Mouse (Mus musculus): ENCODE measurements around the gene Psmb5.

Psmb5 gene

GRCm38 (mm10) chr14:54607226-54607625, 10.6 kb downstream of the Psmb5 start:
- no peak for TF ChIP-seq POU5F1 (IDR thresholded peaks at IDR 0.05; ENCODE audit: borderline replicate concordance, low read length)
- no peak for TF ChIP-seq NANOG (IDR thresholded peaks at IDR 0.05; ENCODE audit: borderline replicate concordance, low read length)
- no peak overlapping the region for H3K4me3 ChIP-seq (replicated peaks; ENCODE audit: low read length)
- H3K9me3 ChIP-seq (ENCODE audit: low read length), result no peaks in the 10 kb centered on the region
- H3K4me1 ChIP-seq (replicated peaks; ENCODE audit: low read depth, low read length), result peaks cover 51% of the 10 kb centered on the region
- H3K27me3 ChIP-seq (ENCODE audit: insufficient read depth, low read length), result no peaks in the 10 kb centered on the region
- H3K36me3 ChIP-seq (ENCODE audit: insufficient read depth, low read length), result peaks cover 23% of the 10 kb centered on the region

- H3K4me1 ChIP-seq (replicated peaks; ENCODE audit: low read depth, low read length), result peaks cover 52% of the 10 kb centered on the region
Observed at GRCm38 (mm10) chr14:54605752-54606321, 12.0 kb downstream of the Psmb5 start, which contains the start of gene 4931414P19Rik. TSS of gene 4931414P19Rik (minus strand) at chr14:54605993.

GRCm38 (mm10) chr14:54603686-54604085, 14.1 kb downstream of the Psmb5 start:
- peaks cover 6% of the 10 kb centered on the region; the same call in 1 of the 2 replicates for H3K36me3 ChIP-seq (ENCODE audit: insufficient read depth, low read length)
- H3K4me3 ChIP-seq (replicated peaks; ENCODE audit: low read length), result peak overlapping the region; percentile 86
- no peaks in the 10 kb centered on the region for H3K27me3 ChIP-seq (ENCODE audit: insufficient read depth, low read length)
- TF ChIP-seq CTCF (conservative IDR thresholded peaks at IDR 0.05; ENCODE audit: low read length) (no peak), POU5F1 (IDR thresholded peaks at IDR 0.05; ENCODE audit: borderline replicate concordance, low read length) (no peak), NANOG (IDR thresholded peaks at IDR 0.05; ENCODE audit: borderline replicate concordance, low read length) (no peak)
- H3K4me1 ChIP-seq (replicated peaks; ENCODE audit: low read depth, low read length), result peaks cover 35% of the 10 kb centered on the region
- H3K9me3 ChIP-seq (ENCODE audit: low read length), result no peaks in the 10 kb centered on the region

More at GRCm38 (mm10) chr14:54605752-54606321, 12.0 kb downstream of the Psmb5 start, which contains the start of gene 4931414P19Rik:
- Histone ChIP-seq H3K4me3 (replicated peaks; ENCODE audit: low read length) (peak within 1 kb of the TSS; percentile 60), H3K9me3 (ENCODE audit: low read length) (no peaks in the 10 kb centered on the region), H3K27me3 (ENCODE audit: insufficient read depth, low read length) (no peaks in the 10 kb centered on the region), H3K36me3 (ENCODE audit: insufficient read depth, low read length) (peaks cover 9% of the 10 kb centered on the region)
- TF ChIP-seq CTCF (conservative IDR thresholded peaks at IDR 0.05; ENCODE audit: low read length) (no peak), NANOG (IDR thresholded peaks at IDR 0.05; ENCODE audit: borderline replicate concordance, low read length) (no peak), POU5F1 (IDR thresholded peaks at IDR 0.05; ENCODE audit: borderline replicate concordance, low read length) (no peak)

- no peak for TF ChIP-seq CTCF (conservative IDR thresholded peaks at IDR 0.05; ENCODE audit: low read length)
- Histone ChIP-seq H3K4me3 (replicated peaks; ENCODE audit: low read length) (peak overlapping the region; percentile 86), H3K4me1 (replicated peaks; ENCODE audit: low read depth, low read length) (peaks cover 35% of the 10 kb centered on the region), H3K36me3 (ENCODE audit: insufficient read depth, low read length) (peaks cover 6% of the 10 kb centered on the region; the same call in 1 of the 2 replicates), H3K27me3 (ENCODE audit: insufficient read depth, low read length) (no peaks in the 10 kb centered on the region), H3K9me3 (ENCODE audit: low read length) (no peaks in the 10 kb centered on the region)
Observed at GRCm38 (mm10) chr14:54603038-54603654, 14.7 kb downstream of the Psmb5 start.

- H3K4me1 ChIP-seq (replicated peaks; ENCODE audit: low read depth, low read length), result peaks cover 33% of the 10 kb centered on the region
- no peaks in the 10 kb centered on the region for H3K9me3 ChIP-seq (ENCODE audit: low read length)
- no peaks in the 10 kb centered on the region for H3K27me3 ChIP-seq (ENCODE audit: insufficient read depth, low read length)
- H3K4me3 ChIP-seq (replicated peaks; ENCODE audit: low read length), result peak overlapping the region; percentile 86
- H3K36me3 ChIP-seq (ENCODE audit: insufficient read depth, low read length), result peaks cover 6% of the 10 kb centered on the region; the same call in 1 of the 2 replicates
- TF ChIP-seq NANOG (IDR thresholded peaks at IDR 0.05; ENCODE audit: borderline replicate concordance, low read length) (no peak), POU5F1 (IDR thresholded peaks at IDR 0.05; ENCODE audit: borderline replicate concordance, low read length) (no peak)
Observed at GRCm38 (mm10) chr14:54602613-54603012, 15.2 kb downstream of the Psmb5 start.

- Histone ChIP-seq H3K9me3 (ENCODE audit: low read length) (no peaks in the 10 kb centered on the region), H3K27me3 (ENCODE audit: insufficient read depth, low read length) (no peaks in the 10 kb centered on the region), H3K36me3 (ENCODE audit: insufficient read depth, low read length) (peaks cover 6% of the 10 kb centered on the region; the same call in 1 of the 2 replicates), H3K4me1 (replicated peaks; ENCODE audit: low read depth, low read length) (peaks cover 36% of the 10 kb centered on the region), H3K4me3 (replicated peaks; ENCODE audit: low read length) (no peak overlapping the region)
- TF ChIP-seq CTCF (conservative IDR thresholded peaks at IDR 0.05; ENCODE audit: low read length), result no peak
- no peak for TF ChIP-seq NANOG (IDR thresholded peaks at IDR 0.05; ENCODE audit: borderline replicate concordance, low read length)
- TF ChIP-seq POU5F1 (IDR thresholded peaks at IDR 0.05; ENCODE audit: borderline replicate concordance, low read length), result no peak
Observed at GRCm38 (mm10) chr14:54601601-54602000, 16.2 kb downstream of the Psmb5 start.

GRCm38 (mm10) chr14:54597084-54597483, 20.7 kb downstream of the Psmb5 start:
- Histone ChIP-seq H3K27me3 (ENCODE audit: insufficient read depth, low read length) (peaks cover 14% of the 10 kb centered on the region), H3K9me3 (ENCODE audit: low read length) (no peaks in the 10 kb centered on the region), H3K4me1 (replicated peaks; ENCODE audit: low read depth, low read length) (peaks cover 40% of the 10 kb centered on the region), H3K36me3 (ENCODE audit: insufficient read depth, low read length) (peaks cover 6% of the 10 kb centered on the region; the same call in 1 of the 2 replicates), H3K4me3 (replicated peaks; ENCODE audit: low read length) (no peak overlapping the region)
- TF ChIP-seq CTCF (conservative IDR thresholded peaks at IDR 0.05; ENCODE audit: low read length) (peak; percentile 59), POU5F1 (IDR thresholded peaks at IDR 0.05; ENCODE audit: borderline replicate concordance, low read length) (no peak), NANOG (IDR thresholded peaks at IDR 0.05; ENCODE audit: borderline replicate concordance, low read length) (no peak)

- peaks cover 14% of the 10 kb centered on the region for H3K27me3 ChIP-seq (ENCODE audit: insufficient read depth, low read length)
Observed at GRCm38 (mm10) chr14:54594631-54595414, 23.0 kb downstream of the Psmb5 start.

More at GRCm38 (mm10) chr14:54594631-54595414, 23.0 kb downstream of the Psmb5 start:
- Histone ChIP-seq H3K9me3 (ENCODE audit: low read length) (no peaks in the 10 kb centered on the region), H3K4me1 (replicated peaks; ENCODE audit: low read depth, low read length) (peaks cover 53% of the 10 kb centered on the region), H3K4me3 (replicated peaks; ENCODE audit: low read length) (peak overlapping the region; percentile 77), H3K36me3 (ENCODE audit: insufficient read depth, low read length) (peaks cover 13% of the 10 kb centered on the region)
- no peak for TF ChIP-seq NANOG (IDR thresholded peaks at IDR 0.05; ENCODE audit: borderline replicate concordance, low read length)
- TF ChIP-seq CTCF (conservative IDR thresholded peaks at IDR 0.05; ENCODE audit: low read length), result no peak
- no peak for TF ChIP-seq POU5F1 (IDR thresholded peaks at IDR 0.05; ENCODE audit: borderline replicate concordance, low read length)

Data from E14TG2a.4 (cell line).